Mouse (Mus musculus) kidney, postnatal 0 days (tissue): ENCODE results near the gene Dgke. TPM values are rescaled to one million over a fixed set of nuclear protein-coding genes. Genes with fewer than 3 reads are reported as not detected.
A peak's percentile ranks its signal among the peaks of the same experiment; 100 is the strongest.
"Not testable (repeated sequence)": the region's sequence is repeated elsewhere in the genome, so short reads cannot be mapped to it uniquely, and the experiment has no call there.

ENCODE experiments used
- ATAC-seq: fragments of 200-750 bp; cut with Nextera tagmentation; replicated peaks from 2 replicates; pipeline ENCODE4 v1.8.0; 2017; ENCODE audit warnings: low read depth, moderate number of reproducible peaks, moderate TSS enrichment, moderate library complexity; ENCODE audit not compliant: low FRiP score
- DNase-seq: peaks from one replicate; pipeline ENCODE4 v3.0.0-alpha.2; 2016; ENCODE audit warnings: low spot score
- H3K27ac ChIP-seq: fragments of 300-500 bp; sonication (generic); 2 replicates; pipeline ENCODE4 v1.5.1; 2014; ENCODE audit warnings: mild to moderate bottlenecking
- H3K27me3 ChIP-seq: fragments of 300-500 bp; sonication (generic); 2 replicates; pipeline ENCODE4 v1.6.1; 2014; ENCODE audit warnings: low read length, mixed read lengths; ENCODE audit not compliant: insufficient read depth
- H3K36me3 ChIP-seq: fragments of 300-500 bp; sonication (generic); 2 replicates; pipeline ENCODE4 v1.6.1; 2014; ENCODE audit warnings: low read length, mixed read lengths; ENCODE audit not compliant: insufficient read depth
- H3K4me1 ChIP-seq: fragments of 300-500 bp; sonication (generic); replicated peaks from 2 replicates; pipeline ENCODE4 v1.6.1; 2014; ENCODE audit warnings: antibody characterized with exemption, low read length, mixed read lengths; ENCODE audit not compliant: insufficient read depth
- H3K4me2 ChIP-seq: fragments of 300-500 bp; sonication (generic); 2 replicates; pipeline ENCODE4 v1.6.1; 2014; ENCODE audit warnings: mild to moderate bottlenecking, low read length, moderate library complexity, mixed read lengths
- H3K4me3 ChIP-seq: fragments of 300-500 bp; sonication (generic); replicated peaks from 2 replicates; pipeline ENCODE4 v1.5.1; 2014; ENCODE audit warnings: low read depth, low read length
- H3K9ac ChIP-seq: fragments of 300-500 bp; sonication (generic); 2 replicates; pipeline ENCODE4 v1.6.1; 2014; ENCODE audit warnings: low read depth, low read length
- H3K9me3 ChIP-seq: fragments of 300-500 bp; sonication (generic); replicated peaks from 2 replicates; pipeline ENCODE4 v1.6.1; 2016; ENCODE audit warnings: low read length, inconsistent platforms, mixed read lengths
- CTCF ChIP-seq: IDR thresholded peaks from 2 replicates; pipeline ENCODE4 v1.5.1; 2016; ENCODE audit warnings: antibody characterized with exemption, low read depth, mild to moderate bottlenecking, moderate library complexity
- WGBS: fragments of 180-500 bp; shearing (Covaris S2); extraction: QIAGEN DNeasy Blood & Tissue Kit; methylation state at CpG from one replicate; pipeline ENCODE4 v1.1.7; 2014; 5-methylcytosine and 5-hydroxymethylcytosine counted together
- polyA plus RNA-seq: library from polyadenylated mRNA; unstranded; fragments of >200 nt; fragmentation: Nextera tagmentation; extraction: Ambion mirVana; gene quantifications from 2 replicates; pipeline ENCODE4 v1.2.1, GENCODE M21; 2015

Dgke gene
- polyA plus RNA-seq, 1 experiment from 2014 or later = 2.6 TPM

DNA sequence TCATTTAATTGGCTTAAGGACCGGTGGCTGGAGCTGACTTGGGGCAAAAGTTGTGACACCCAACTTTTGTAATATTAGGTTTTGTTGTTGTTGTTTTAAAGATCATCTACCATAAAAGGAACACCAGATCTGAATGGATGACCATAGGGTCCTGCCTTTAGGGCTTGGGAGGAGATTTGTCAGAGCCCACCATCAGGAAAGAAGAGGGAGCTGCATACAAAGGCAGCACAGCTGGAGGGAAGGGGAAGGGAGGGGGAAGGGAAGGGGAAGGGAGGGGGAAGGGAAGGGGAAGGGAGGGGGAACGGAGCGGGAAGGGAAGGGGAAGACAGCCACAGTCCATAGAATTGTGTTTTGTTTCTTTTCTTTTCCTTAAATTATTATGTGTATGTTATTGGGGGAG lies 68.2 kb downstream of the Dgke start:
- no peaks in the 10 kb centered on the region for H3K36me3 ChIP-seq
- H3K4me2 ChIP-seq = peak overlapping the region; percentile 83; the same call in 1 of the 2 replicates
- 33% methylated on average over 3 of the region's 3 CpGs for WGBS
- TF ChIP-seq CTCF = no peak
- peak overlapping the region; percentile 73; the same call in 1 of the 2 replicates for H3K27ac ChIP-seq
- H3K4me1 ChIP-seq = peaks cover 24% of the 10 kb centered on the region; the same call in 1 of the 2 replicates
- DNase-seq (no peak), ATAC-seq (no peak)
- H3K9me3 ChIP-seq = no peaks in the 10 kb centered on the region
- H3K9ac ChIP-seq = no peak overlapping the region
- no peak overlapping the region for H3K4me3 ChIP-seq
- H3K27me3 ChIP-seq = no peaks in the 10 kb centered on the region

DNA sequence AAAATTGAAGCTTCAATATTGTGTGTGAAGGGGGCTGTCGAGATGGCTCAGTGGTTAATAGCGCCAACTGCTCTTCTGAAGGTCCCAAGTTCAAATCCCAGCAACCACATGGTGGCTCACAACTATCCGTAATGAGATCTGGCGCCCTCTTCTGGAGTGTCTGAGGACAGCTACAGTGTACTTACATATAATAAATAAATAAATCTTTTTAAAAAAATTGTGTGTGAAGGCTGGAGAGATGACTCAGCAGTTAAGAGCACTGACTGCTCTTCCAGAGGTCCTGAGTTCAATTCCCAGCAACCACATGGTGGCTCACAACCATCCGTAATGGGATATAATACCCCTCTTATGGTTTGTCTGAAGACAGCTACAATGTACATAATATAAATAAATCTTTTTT lies 69.3 kb downstream of the Dgke start:
- H3K27me3 ChIP-seq, H3K9me3 ChIP-seq, H3K9ac ChIP-seq, H3K4me2 ChIP-seq, H3K36me3 ChIP-seq, H3K4me3 ChIP-seq, ATAC-seq, H3K27ac ChIP-seq, DNase-seq: not testable (repeated sequence)
- peaks cover 15% of the 10 kb centered on the region; the same call in 1 of the 2 replicates for H3K4me1 ChIP-seq
- peak; percentile 32; the same call in 1 of the 2 replicates for TF ChIP-seq CTCF
- 83% methylated on average over 5 of the region's 5 CpGs for WGBS

DNA sequence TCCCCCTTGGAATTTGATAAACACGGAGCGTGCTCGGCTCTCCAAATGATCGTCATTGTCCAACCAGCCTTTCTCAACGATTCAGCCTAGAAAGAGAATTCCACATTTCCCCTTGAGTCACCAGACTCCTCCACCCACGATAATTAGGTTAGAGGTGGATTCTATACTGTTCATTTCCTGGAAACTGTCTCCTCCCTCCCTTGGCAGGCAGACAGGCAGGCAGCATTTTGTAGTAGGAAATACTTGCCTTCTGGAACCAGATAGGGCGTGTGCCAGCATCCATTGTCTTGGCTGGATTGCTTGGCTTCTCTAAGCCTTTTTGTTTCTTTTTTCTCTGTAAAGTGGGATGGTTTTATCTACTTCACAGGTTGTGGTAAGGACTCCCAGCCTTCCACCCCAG lies 70.2 kb downstream of the Dgke start:
- no peak overlapping the region for H3K9ac ChIP-seq
- H3K4me2 ChIP-seq = no peak overlapping the region
- WGBS = 55% methylated on average over 7 of the region's 7 CpGs
- H3K9me3 ChIP-seq = no peaks in the 10 kb centered on the region
- no peak for TF ChIP-seq CTCF
- no peak overlapping the region for H3K4me3 ChIP-seq
- H3K27me3 ChIP-seq = no peaks in the 10 kb centered on the region
- peak overlapping the region; percentile 37; the same call in 1 of the 2 replicates for H3K27ac ChIP-seq
- H3K36me3 ChIP-seq = no peaks in the 10 kb centered on the region
- no peak for ATAC-seq
- peaks cover 12% of the 10 kb centered on the region; the same call in 1 of the 2 replicates for H3K4me1 ChIP-seq
- DNase-seq = peak; percentile 46

DNA sequence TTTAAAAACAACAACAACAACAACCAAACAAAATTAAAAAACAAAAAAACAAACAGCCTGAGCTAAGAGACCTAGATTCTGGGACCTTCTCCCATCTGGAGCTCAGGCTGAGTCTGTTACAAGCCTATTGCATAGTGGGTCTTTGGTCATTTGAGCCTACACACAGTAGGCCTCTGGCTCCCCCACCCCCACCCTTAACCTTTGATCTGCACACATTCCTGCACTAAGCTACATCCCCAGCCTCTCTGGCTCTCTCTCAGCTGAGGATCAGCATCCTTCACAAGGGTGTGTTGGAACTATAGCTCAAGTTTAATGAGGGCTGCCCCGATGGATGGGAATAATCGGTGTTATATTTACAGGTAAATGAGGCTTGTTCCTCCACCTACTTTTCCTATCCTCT lies 71.0 kb downstream of the Dgke start:
- Histone ChIP-seq H3K9me3 (no peaks in the 10 kb centered on the region), H3K36me3 (0 out of 2 replicates have a peak, but pooled peaks cover 6% of the 10 kb centered on the region), H3K9ac (no peak overlapping the region), H3K27me3 (no peaks in the 10 kb centered on the region), H3K4me2 (no peak overlapping the region), H3K27ac (no peak overlapping the region), H3K4me1 (peaks cover 8% of the 10 kb centered on the region; the same call in 1 of the 2 replicates), H3K4me3 (no peak overlapping the region)
- no peak for TF ChIP-seq CTCF
- DNase-seq (no peak), ATAC-seq (no peak)
- 78% methylated on average over 2 of the region's 2 CpGs for WGBS

DNA sequence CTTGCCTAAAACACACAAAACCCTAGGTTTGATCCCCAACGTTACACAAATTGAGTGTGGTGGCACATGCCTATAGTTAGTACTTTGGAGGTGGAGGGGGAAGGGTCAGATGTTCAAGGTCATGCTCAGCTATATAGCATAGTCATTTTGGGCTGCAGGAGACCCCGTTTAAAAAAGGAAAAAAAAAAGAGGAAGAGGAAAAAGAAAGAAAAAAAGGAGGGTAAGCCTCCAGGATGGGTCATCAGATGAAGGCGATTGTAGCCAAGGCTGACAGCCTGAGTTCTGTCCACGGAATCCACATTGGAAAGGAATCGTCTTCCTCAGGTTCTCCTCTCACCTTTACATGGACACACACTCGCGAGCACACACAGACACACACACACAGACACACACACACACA lies 72.2 kb downstream of the Dgke start:
- Histone ChIP-seq H3K4me2 (no peak overlapping the region), H3K27ac (no peak overlapping the region), H3K27me3 (no peaks in the 10 kb centered on the region), H3K4me3 (no peak overlapping the region), H3K4me1 (no peaks in the 10 kb centered on the region), H3K36me3 (0 out of 2 replicates have a peak, but pooled peaks cover 6% of the 10 kb centered on the region), H3K9ac (no peak overlapping the region), H3K9me3 (no peaks in the 10 kb centered on the region)
- DNase-seq = no peak
- no peak for ATAC-seq
- 86% methylated on average over 7 of the region's 7 CpGs for WGBS
- TF ChIP-seq CTCF = no peak

DNA sequence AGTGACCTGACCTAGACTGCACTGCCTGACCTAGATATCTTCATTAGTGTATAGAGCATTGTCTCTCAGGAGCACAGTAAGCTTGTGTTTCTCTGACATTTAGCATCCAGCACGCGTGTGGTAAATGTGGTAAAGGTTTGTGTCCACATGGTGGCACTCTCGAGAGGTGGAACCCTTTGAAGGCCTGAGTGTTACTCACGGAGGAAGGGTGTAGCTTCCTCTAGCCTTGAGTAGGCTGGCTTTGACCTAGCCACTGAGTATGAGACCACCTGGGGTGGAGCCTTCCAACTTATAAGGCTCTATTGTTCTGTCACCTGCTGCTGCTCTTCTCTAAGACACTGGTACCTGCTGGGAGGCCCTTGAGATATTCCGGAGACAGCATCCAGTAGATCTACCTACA lies 73.0 kb downstream of the Dgke start:
- Histone ChIP-seq H3K27me3 (no peaks in the 10 kb centered on the region), H3K36me3 (0 out of 2 replicates have a peak, but pooled peaks cover 6% of the 10 kb centered on the region), H3K4me3 (no peak overlapping the region), H3K9ac (no peak overlapping the region), H3K4me1 (no peaks in the 10 kb centered on the region), H3K27ac (no peak overlapping the region), H3K9me3 (no peaks in the 10 kb centered on the region), H3K4me2 (no peak overlapping the region)
- DNase-seq (peak; percentile 81), ATAC-seq (no peak)
- 18% methylated on average over 5 of the region's 5 CpGs for WGBS
- peak; percentile 75 for TF ChIP-seq CTCF

DNA sequence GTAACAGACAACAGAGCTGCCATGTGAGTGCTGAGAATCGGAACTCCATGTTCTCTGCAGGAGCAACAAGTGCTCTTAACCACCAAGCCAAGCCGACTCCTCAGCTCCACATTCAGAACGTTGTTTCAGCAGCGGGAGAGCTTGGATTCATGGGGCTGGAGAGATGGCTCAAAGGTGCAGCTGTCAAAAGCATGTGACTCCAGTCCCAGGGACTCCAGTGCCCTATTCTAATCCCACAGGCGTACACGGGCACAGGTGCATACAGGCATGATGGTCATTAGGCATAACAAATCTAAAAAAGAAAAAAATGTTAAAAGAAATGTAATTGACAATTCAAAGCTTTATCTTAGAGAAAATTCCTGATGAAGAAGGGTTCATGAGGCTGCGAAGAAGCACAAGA lies 73.5 kb downstream of the Dgke start:
- no peak overlapping the region for H3K9ac ChIP-seq
- H3K4me1 ChIP-seq = no peaks in the 10 kb centered on the region
- H3K27me3 ChIP-seq = no peaks in the 10 kb centered on the region
- ATAC-seq (no peak), DNase-seq (no peak)
- H3K9me3 ChIP-seq = no peaks in the 10 kb centered on the region
- H3K4me2 ChIP-seq = no peak overlapping the region
- no peak overlapping the region for H3K4me3 ChIP-seq
- WGBS = 60% methylated on average over 7 of the region's 7 CpGs
- H3K27ac ChIP-seq = no peak overlapping the region
- peaks cover 8% of the 10 kb centered on the region; the same call in 1 of the 2 replicates for H3K36me3 ChIP-seq
- TF ChIP-seq CTCF = no peak
